Mouse (Mus musculus) cortical plate, adult 2 months (tissue): ENCODE results near the gene Cyren.

ENCODE experiments used
- CTCF ChIP-seq: fragments of 200-500 bp; IDR thresholded peaks from 2 replicates; pipeline ENCODE4 v1.5.1; 2011; ENCODE audit warnings: mild to moderate bottlenecking, control low read depth, low read length; ENCODE audit not compliant: insufficient read depth; ENCODE audit errors: extremely low read depth
- POLR2A ChIP-seq: fragments of 200-500 bp; IDR thresholded peaks from 2 replicates; pipeline ENCODE4 v1.6.1; 2011; ENCODE audit warnings: mild to moderate bottlenecking, low read length, control low read depth; ENCODE audit not compliant: insufficient read depth; ENCODE audit errors: extremely low read depth

GRCm38 (mm10) chr6:34900990-34901389 lies 23.1 kb upstream of the Cyren start:
- no peak for TF ChIP-seq POLR2A
- no peak for TF ChIP-seq CTCF
